Mouse (Mus musculus) retina, postnatal 1 day (tissue): ENCODE measurements at regions not wholly inside any gene's neighbourhood (a gene's known extent, or its start where the extent isn't known, plus 50 kb on each side); places are given as distances from the start of the nearest gene placed in this dataset.
A peak's percentile ranks its signal among the peaks of the same experiment; 100 is the strongest.
"Not testable (repeated sequence)": the region's sequence is repeated elsewhere in the genome, so short reads cannot be mapped to it uniquely, and the experiment has no call there.

Experiments used
- DNase-seq: peaks from one replicate; pipeline ENCODE4 v3.0.0-alpha.2; 2012

DNA sequence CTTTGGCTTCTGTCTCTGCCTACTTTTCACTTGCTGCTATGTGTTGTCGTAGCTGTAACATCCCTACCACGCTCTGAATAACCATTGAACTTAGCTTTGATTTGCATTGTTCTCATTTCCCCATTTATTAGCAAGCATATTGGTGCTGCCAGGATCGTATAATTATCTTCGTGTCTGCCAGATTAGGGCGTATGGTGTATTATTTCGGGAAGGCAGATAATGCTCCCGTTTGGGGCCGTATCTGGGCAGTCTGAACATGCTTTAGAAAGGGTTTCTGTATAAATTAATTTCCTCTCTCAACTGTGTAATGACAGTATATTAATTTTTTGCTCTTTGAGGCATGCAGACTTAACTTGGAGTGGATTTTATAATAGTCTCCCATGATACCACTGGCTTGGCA, 116.5 kb upstream of the Stt3b start:
- DNase-seq: no peak

- DNase-seq: no peak
Measured at GRCm38 (mm10) chr9:115430271-115430670, 120.0 kb upstream of the Stt3b start.

DNA sequence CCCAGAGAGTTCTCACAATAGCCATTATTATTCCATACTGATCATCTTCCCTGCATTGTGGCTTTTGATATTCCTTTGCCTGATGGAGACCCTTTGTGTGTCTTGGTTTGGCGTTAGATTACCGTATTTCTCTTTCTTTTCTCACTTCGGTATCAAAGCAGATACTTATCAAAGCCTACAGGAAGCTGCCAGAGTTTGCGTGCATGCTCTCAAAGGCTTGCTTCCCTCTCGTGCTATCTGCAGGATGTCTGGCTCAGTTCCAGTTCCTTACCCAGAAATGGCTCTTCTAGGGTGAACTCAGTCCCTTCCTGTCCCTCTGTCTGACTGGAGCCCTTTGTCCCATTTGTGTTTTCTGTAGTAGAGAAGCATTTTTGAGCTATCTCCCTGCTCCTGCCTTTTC, 124.5 kb upstream of the Stt3b start:
- no peak for DNase-seq

GRCm38 (mm10) chr9:115436301-115436700, 126.1 kb upstream of the Stt3b start:
- no peak for DNase-seq

DNA sequence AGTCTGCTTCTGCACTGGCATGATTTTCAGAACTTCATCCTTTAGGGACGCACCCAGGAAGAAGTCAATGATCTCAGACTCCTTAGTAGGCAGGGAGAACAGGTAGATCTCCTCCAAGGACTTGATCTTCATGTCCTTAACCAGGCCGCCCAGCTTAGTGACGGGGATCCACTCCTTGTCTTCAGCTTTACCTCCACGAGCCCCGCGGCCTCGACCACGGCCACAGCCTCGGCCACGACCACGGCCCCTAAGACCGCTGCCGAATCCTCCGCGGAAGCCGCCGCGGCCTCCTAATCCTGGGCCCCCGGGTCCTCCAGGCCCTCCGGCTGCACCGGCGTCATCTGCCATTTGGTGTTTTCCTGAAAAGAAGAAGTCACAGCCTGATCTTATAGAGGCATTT, 128.0 kb upstream of the Stt3b start:
- not testable (repeated sequence) for DNase-seq

GRCm38 (mm10) chr9:115446681-115447080, 136.5 kb upstream of the Stt3b start:
- no peak for DNase-seq

- peak; percentile 21 for DNase-seq
Measured at GRCm38 (mm10) chr9:115450741-115451320, 140.6 kb upstream of the Stt3b start.

- DNase-seq: peak; percentile 63
Measured at GRCm38 (mm10) chr9:115454771-115455170, 144.6 kb upstream of the Stt3b start.

- DNase-seq: peak; percentile 38
Measured at GRCm38 (mm10) chr9:115456121-115456520, 145.9 kb upstream of the Stt3b start.

DNA sequence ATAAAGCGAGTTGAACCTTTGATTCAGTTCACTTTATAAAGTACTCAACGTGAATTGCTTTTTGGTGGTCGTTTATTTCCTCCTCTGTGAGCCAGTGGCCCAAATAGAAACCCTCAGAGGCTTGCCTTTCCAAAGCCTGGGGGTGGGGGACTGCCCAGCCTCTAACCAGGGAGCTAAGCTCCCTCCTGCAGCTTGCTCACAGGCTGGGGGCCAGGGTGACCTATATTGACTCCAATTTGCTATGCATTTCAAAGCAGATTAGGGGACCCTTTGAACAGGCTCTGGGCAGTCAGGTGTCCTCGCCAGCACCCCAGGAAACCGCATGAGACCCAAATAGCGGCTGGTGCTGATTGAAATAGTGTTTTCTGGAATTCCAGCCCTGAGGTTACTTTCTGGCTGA, 146.4 kb upstream of the Stt3b start:
- peak; percentile 73 for DNase-seq

GRCm38 (mm10) chr9:115457889-115458710, 147.9 kb upstream of the Stt3b start:
- DNase-seq: peak; percentile 92

- DNase-seq: not testable (repeated sequence)
Measured at GRCm38 (mm10) chr9:115459075-115459474, 148.9 kb upstream of the Stt3b start.

DNA sequence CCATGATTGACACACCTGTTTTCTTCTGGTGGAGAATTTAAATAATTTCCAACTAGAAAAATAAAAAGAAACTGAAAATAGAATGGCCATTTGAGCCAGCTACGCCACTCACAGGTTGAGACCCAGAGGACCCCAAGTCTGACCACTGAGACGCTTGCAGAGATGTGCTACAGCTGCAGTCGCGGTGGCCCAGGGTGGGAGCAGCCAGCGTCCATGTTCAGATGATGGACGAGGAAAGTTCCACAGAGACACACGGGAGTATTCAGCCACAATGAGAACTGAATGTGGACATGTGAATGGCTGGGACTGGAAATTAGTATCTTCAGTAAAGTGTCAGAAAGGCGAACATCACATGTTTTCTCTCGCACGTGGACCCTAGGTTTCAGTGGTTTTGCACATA, 155.1 kb upstream of the Stt3b start:
- DNase-seq: no peak

- no peak for DNase-seq
Measured at GRCm38 (mm10) chr9:115468641-115469040, 158.4 kb upstream of the Stt3b start.

DNA sequence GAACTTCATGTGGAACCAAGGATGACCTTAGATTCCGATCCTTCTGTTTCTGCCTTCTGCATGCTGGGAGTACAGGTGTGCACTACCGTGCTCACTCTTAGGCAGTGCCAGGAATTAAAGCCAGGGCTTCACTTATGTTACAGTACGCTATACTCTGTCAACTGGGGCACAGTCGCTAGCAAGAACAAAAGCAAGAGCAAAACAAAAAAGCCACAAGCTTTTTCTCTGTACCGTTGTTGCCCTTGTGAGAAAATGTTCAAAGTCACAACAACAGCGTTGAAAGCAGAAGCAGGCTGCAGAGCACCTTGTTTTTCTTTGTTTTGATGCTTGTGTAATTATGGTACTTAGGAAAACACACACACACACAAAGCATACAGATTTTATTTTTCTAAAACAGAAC, 161.4 kb upstream of the Stt3b start:
- no peak for DNase-seq

- no peak for DNase-seq
Measured at GRCm38 (mm10) chr9:115473037-115473436, 162.8 kb upstream of the Stt3b start.

DNA sequence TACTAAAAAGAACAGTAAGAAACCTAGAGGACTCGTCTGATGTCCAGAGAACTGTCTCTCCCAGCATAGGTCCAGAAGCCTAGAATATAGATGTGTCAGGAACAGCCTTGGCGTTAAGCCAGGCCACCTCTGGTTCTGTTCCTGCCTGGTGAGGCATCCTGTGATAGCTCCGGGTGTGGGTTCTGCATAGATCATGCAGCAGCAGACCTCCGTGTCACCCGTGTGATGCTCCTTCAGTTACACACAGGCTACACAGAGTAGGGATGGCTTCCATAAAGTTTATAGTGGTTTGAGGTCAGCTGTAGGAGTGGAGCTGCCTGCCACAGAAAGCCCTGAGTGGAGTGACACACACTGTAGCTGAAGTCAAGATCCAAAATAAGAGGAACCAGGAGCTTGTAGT, 163.6 kb upstream of the Stt3b start:
- no peak for DNase-seq

GRCm38 (mm10) chr9:115474342-115474741, 164.1 kb upstream of the Stt3b start:
- no peak for DNase-seq

GRCm38 (mm10) chr9:115476205-115476604, 166.0 kb upstream of the Stt3b start:
- no peak for DNase-seq

DNA sequence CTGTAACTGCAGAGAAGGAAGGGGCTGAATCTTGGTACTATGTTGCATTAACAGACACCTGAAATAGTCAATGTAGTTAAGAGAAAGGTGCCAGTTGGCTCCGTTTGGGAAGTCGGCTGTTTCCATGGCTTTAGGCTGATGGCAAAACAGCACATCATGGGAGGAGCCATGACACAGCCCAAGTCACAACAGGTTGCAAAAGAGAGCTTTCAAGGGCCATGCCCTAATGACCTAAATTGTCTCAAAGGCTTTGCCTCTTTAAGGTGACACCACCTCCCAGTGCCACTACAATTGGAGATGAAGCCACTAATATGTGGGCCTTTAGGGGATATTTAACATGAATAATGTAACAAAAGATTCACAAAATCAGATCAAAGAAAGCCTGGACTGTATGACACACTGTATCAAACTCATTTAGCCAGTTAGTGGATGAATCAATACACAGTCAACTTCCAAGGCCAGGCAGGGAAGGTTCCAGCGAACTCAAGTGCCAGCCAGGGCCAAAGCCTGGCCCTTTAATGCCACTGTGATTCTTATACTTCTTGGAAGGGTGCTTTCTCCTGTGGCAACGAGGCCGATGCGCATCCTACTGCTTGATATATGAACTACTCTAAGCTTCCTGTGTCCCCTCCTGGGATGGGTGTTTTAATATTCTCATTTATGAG, 167.5 kb upstream of the Stt3b start:
- no peak for DNase-seq

- no peak for DNase-seq
Measured at GRCm38 (mm10) chr9:115478946-115479345, 168.7 kb upstream of the Stt3b start.

DNA sequence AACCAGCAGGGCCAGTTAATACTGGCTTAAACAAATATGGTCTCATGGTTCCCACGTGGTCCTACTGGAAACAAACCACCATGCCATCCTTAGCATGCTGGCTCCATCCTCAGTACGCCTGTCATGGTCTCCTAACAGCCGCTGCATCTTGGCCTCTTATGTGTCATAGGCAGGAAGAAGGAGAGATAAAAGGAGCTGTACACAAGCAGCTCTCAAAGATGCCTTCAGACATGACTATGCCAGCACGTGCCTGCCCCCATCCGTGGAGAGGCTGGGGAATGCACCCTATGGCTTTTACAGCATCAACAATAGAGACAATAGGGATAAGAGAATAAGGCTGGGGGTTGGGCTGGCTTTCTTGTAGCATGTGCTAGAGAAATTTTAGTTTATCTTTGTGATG, 171.0 kb upstream of the Stt3b start:
- no peak for DNase-seq

GRCm38 (mm10) chr9:115483024-115483423, 172.8 kb upstream of the Stt3b start:
- no peak for DNase-seq

DNA sequence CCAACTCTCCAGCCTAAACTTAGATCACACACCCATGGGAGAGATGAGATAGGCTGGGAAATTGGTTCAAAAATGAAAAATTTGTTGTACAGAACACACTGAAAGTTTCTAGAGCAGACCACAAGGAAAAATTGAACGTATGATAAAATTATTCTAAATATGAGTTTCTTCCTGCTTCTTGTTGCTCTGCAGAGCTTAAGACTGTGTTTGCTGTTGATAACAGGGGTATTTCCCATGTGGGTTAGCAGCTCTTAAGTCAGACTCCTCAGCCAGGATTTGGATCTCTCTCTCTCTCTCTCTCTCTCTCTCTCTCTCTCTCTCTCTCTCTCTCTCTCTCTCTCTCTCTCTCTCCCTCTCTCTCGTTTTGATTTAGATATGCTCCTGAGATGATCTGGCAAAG, 173.5 kb upstream of the Stt3b start:
- DNase-seq: no peak
